Mouse (Mus musculus) induced T-regulatory cell, adult 2 months (primary cell): ENCODE measurements around the gene Fmo9.

Experiments
- DNase-seq: peaks from one replicate; pipeline ENCODE4 v3.0.0-alpha.2; 2012; ENCODE audit warnings: low read depth

Fmo9 gene

GRCm38 (mm10) chr1:166681745-166682144, at the start of gene Fmo9:
Gene Fmo9 (minus strand): TSS chr1:166681845.
- DNase-seq, result no peak

- DNase-seq, result no peak
Observed at GRCm38 (mm10) chr1:166730886-166731285, 49.2 kb upstream of the Fmo9 start.

GRCm38 (mm10) chr1:166730215-166730614, 48.6 kb upstream of the Fmo9 start:
- no peak for DNase-seq

- no peak for DNase-seq
Observed at GRCm38 (mm10) chr1:166710861-166711260, 29.2 kb upstream of the Fmo9 start.

GRCm38 (mm10) chr1:166702270-166702912, 20.7 kb upstream of the Fmo9 start:
- no peak for DNase-seq

GRCm38 (mm10) chr1:166669264-166669663, 12.4 kb downstream of the Fmo9 start:
- DNase-seq, result no peak

GRCm38 (mm10) chr1:166660800-166661199, 20.8 kb downstream of the Fmo9 start:
- no peak for DNase-seq

GRCm38 (mm10) chr1:166647593-166647992, 34.1 kb downstream of the Fmo9 start, which contains the start of gene Gm4847:
Gene Gm4847 (minus strand): TSS chr1:166647693.
- no peak for DNase-seq
